Mouse (Mus musculus): ENCODE measurements around the gene Ssh3. TPM values are rescaled to one million over a fixed set of nuclear protein-coding genes. Genes with fewer than 3 reads are reported as not detected.

Gene Ssh3
- 70.2 and 100 TPM in 2 replicates for polyA plus RNA-seq (2012; rRNA removed; ENCODE audit: low replicate concordance)

GRCm38 (mm10) chr19:4268566-4269361 lies at the start of gene Ssh3:
Gene Ssh3 (minus strand): TSS chr19:4269180.

GRCm38 (mm10) chr19:4306190-4306577 lies 37.2 kb upstream of the Ssh3 start, which contains the start of gene Grk2:
Gene Grk2 (minus strand): TSS chr19:4306222.

GRCm38 (mm10) chr19:4282898-4283553 lies 14.0 kb upstream of the Ssh3 start, which contains the start of gene Ankrd13d:
Gene Ankrd13d (minus strand): TSS chr19:4283137.

GRCm38 (mm10) chr19:4231253-4232185 lies 37.5 kb downstream of the Ssh3 start, which contains the start of gene Pold4:
Gene Pold4 (plus strand): TSS chr19:4231899.

GRCm38 (mm10) chr19:4214071-4214770 lies 54.8 kb downstream of the Ssh3 start, which contains the start of the genes Clcf1 and AC109138.7:
Gene Clcf1 (plus strand): TSS chr19:4214238.
Gene AC109138.7 (plus strand): TSS chr19:4214357.

Other genes starting within 250 kb of the Ssh3 start
- gene Gstp1, start 231.2 kb downstream of the Ssh3 start, polyA plus RNA-seq (2012; rRNA removed; ENCODE audit: low replicate concordance), result 2,340 and 2,743 TPM in 2 replicates
- gene Gstp2, start 223.2 kb downstream of the Ssh3 start, polyA plus RNA-seq (2012; rRNA removed; ENCODE audit: low replicate concordance), result 291 and 464 TPM in 2 replicates
- gene Gstp3, start 209.6 kb downstream of the Ssh3 start, polyA plus RNA-seq (2012; rRNA removed; ENCODE audit: low replicate concordance), result 13.8 and 20.0 TPM in 2 replicates
- 9.6 TPM in 1 of 2 replicates, not detected in the other for gene Cabp2, start 187.6 kb downstream of the Ssh3 start, polyA plus RNA-seq (2012; rRNA removed; ENCODE audit: low replicate concordance)
- 348 and 507 TPM in 2 replicates for gene Cdk2ap2, start 172.0 kb downstream of the Ssh3 start, polyA plus RNA-seq (2012; rRNA removed; ENCODE audit: low replicate concordance)
- gene Pitpnm1, start 169.2 kb downstream of the Ssh3 start, polyA plus RNA-seq (2012; rRNA removed; ENCODE audit: low replicate concordance), result 152 and 179 TPM in 2 replicates
- gene Aip, start 143.3 kb downstream of the Ssh3 start, polyA plus RNA-seq (2012; rRNA removed; ENCODE audit: low replicate concordance), result 38.1 and 59.6 TPM in 2 replicates
- 0.04 TPM in 1 of 2 replicates, not detected in the other for gene Gpr152, start 129.4 kb downstream of the Ssh3 start, polyA plus RNA-seq (2012; rRNA removed; ENCODE audit: low replicate concordance)
- gene Cabp4, start 125.1 kb downstream of the Ssh3 start, polyA plus RNA-seq (2012; rRNA removed; ENCODE audit: low replicate concordance), result 0.22 and 0.57 TPM in 2 replicates
- 265 and 317 TPM in 2 replicates for gene Coro1b, start 120.6 kb downstream of the Ssh3 start, polyA plus RNA-seq (2012; rRNA removed; ENCODE audit: low replicate concordance)
- 94.5 and 168 TPM in 2 replicates for gene Ptprcap, start 115.6 kb downstream of the Ssh3 start, polyA plus RNA-seq (2012; rRNA removed; ENCODE audit: low replicate concordance)
- 49.5 and 55.8 TPM in 2 replicates for gene Rps6kb2, start 105.8 kb downstream of the Ssh3 start, polyA plus RNA-seq (2012; rRNA removed; ENCODE audit: low replicate concordance)
- 1.9 and 3.4 TPM in 2 replicates for gene Carns1, start 93.7 kb downstream of the Ssh3 start, polyA plus RNA-seq (2012; rRNA removed; ENCODE audit: low replicate concordance)
- gene Tbc1d10c, start 77.9 kb downstream of the Ssh3 start, polyA plus RNA-seq (2012; rRNA removed; ENCODE audit: low replicate concordance), result 8.6 and 23.0 TPM in 2 replicates
- gene Ppp1ca, start 77.1 kb downstream of the Ssh3 start, polyA plus RNA-seq (2012; rRNA removed; ENCODE audit: low replicate concordance), result 237 and 257 TPM in 2 replicates
- gene Rad9a, start 67.5 kb downstream of the Ssh3 start, polyA plus RNA-seq (2012; rRNA removed; ENCODE audit: low replicate concordance), result 12.2 and 12.9 TPM in 2 replicates
- 6.8 and 12.7 TPM in 2 replicates for gene Clcf1, start 54.9 kb downstream of the Ssh3 start, polyA plus RNA-seq (2012; rRNA removed; ENCODE audit: low replicate concordance)
- gene AC109138.7, start 54.8 kb downstream of the Ssh3 start, polyA plus RNA-seq (2012; rRNA removed; ENCODE audit: low replicate concordance), result not detected in 2 replicates
- 67.0 and 146 TPM in 2 replicates for gene Pold4, start 37.3 kb downstream of the Ssh3 start, polyA plus RNA-seq (2012; rRNA removed; ENCODE audit: low replicate concordance)
- 0.83 and 3.0 TPM in 2 replicates for gene Ankrd13d, start 14.0 kb upstream of the Ssh3 start, polyA plus RNA-seq (2012; rRNA removed; ENCODE audit: low replicate concordance)
- gene Grk2, start 37.0 kb upstream of the Ssh3 start, polyA plus RNA-seq (2012; rRNA removed; ENCODE audit: low replicate concordance), result 75.3 and 106 TPM in 2 replicates
- 46.8 and 50.4 TPM in 2 replicates for gene Kdm2a, start 129.1 kb upstream of the Ssh3 start, polyA plus RNA-seq (2012; rRNA removed; ENCODE audit: low replicate concordance)
- 27.7 and 141 TPM in 2 replicates for gene Rhod, start 170.3 kb upstream of the Ssh3 start, polyA plus RNA-seq (2012; rRNA removed; ENCODE audit: low replicate concordance)
- 2.9 and 15.8 TPM in 2 replicates for gene Syt12, start 208.3 kb upstream of the Ssh3 start, polyA plus RNA-seq (2012; rRNA removed; ENCODE audit: low replicate concordance)
- gene 2010003K11Rik, start 229.4 kb upstream of the Ssh3 start, polyA plus RNA-seq (2012; rRNA removed; ENCODE audit: low replicate concordance), result 87.4 and 199 TPM in 2 replicates
- gene Pcx, start 241.3 kb upstream of the Ssh3 start, polyA plus RNA-seq (2012; rRNA removed; ENCODE audit: low replicate concordance), result 30.7 and 32.7 TPM in 2 replicates

All from duodenum, adult 2 months (tissue).